17 mouse cellular contexts compared by ENCODE assay signal in the genomic region with DNA sequence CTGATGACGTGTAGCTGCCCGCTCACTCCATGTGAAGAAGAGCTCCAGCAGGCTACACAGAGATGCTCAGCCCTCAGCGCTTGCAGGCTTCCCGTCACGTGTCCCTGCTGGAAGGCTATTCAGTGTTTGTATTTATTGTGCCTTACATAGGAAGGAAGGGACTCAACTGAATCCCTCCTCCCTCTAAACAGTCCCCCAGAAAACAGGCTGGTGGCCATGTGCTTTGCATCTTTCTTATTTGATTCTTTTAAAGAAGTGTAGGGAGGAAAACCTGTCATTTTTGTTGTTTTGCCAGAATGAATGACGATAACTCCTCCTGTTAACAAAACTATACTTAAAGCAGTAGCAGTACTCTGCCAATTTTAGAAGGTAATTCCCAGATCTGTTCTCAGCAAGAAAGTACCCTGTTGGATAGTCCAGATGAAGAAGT. TPM values are rescaled to one million over a fixed set of nuclear protein-coding genes. Genes with fewer than 3 reads are reported as not detected.
DNase-seq lines count a peak whose midpoint lies in the region; ATAC-seq and TF ChIP-seq lines count a peak whose summit lies in the region.
"Had no signal": no experiment of that assay in that cellular context is flagged by ENCODE, and none has a peak within 500 bp of the region (broad histone marks: within the 10 kb centered on the region; RNA-seq: fewer than 3 reads in every experiment).

No protein-coding gene starts in this region.

- 72% methylated on average over 6 of the region's 6 CpGs for WGBS in lung, embryonic 14.5 days
- 57% methylated on average over 6 of the region's 6 CpGs for WGBS in lung, adult 2 months
- WGBS in hindbrain, embryonic 14.5 days, result 88% methylated on average over 6 of the region's 6 CpGs
- 80% methylated on average over 6 of the region's 6 CpGs for WGBS in hindbrain, postnatal 0 days

- no peak overlapping the region for H3K27ac ChIP-seq in lung, embryonic 14.5 days (ENCODE audit: low read depth)
- H3K27ac ChIP-seq in hindbrain, embryonic 14.5 days, result no peak overlapping the region
- no peak overlapping the region for H3K27ac ChIP-seq in hindbrain, postnatal 0 days
- H3K27ac ChIP-seq: gastrocnemius, adult 2 months; hindbrain, embryonic 13.5 days; limb, embryonic 13.5 days had no signal

- H3K9me3 ChIP-seq in lung, embryonic 14.5 days (ENCODE audit: low read depth, low read length), result no peaks in the 10 kb centered on the region
- H3K9me3 ChIP-seq in hindbrain, embryonic 14.5 days (ENCODE audit: control insufficient read depth, low read length), result no peaks in the 10 kb centered on the region
- no peaks in the 10 kb centered on the region for H3K9me3 ChIP-seq in hindbrain, postnatal 0 days (ENCODE audit: low read length)
- H3K9me3 ChIP-seq: hindbrain, embryonic 13.5 days; limb, embryonic 13.5 days had no signal

- no peak for TF ChIP-seq CTCF in lung, embryonic 14.5 days (IDR thresholded peaks at IDR 0.05; ENCODE audit: low read depth)
- no peak for TF ChIP-seq CTCF in lung, adult 2 months (IDR thresholded peaks at IDR 0.05; ENCODE audit: insufficient read depth, low read length)
- no peak for TF ChIP-seq CTCF in hindbrain, postnatal 0 days (IDR thresholded peaks at IDR 0.05; ENCODE audit: low read depth)

- DNase-seq in frontal cortex, postnatal 36 days (ENCODE audit: low spot score in 2 of 2), result peak; percentile 27 to 32
- DNase-seq in frontal cortex, postnatal 10 days (ENCODE audit: low spot score in 2 of 2), result no peak
- peak; percentile 57 for DNase-seq in lung, embryonic 14.5 days
- no peak for DNase-seq in lung, adult 2 months
- peak; percentile 28 for DNase-seq in lung, postnatal 14 days
- DNase-seq in right cerebral cortex, postnatal 4 days, result peak; percentile 23
- DNase-seq in hindbrain, embryonic 14.5 days (ENCODE audit: low spot score), result no peak
- DNase-seq in hindbrain, postnatal 0 days (ENCODE audit: low spot score), result no peak
- DNase-seq: adrenal gland, postnatal 10 days; B cell, adult 2 months; gastrocnemius, adult 2 months; kidney, adult 18-20 months; liver, postnatal 0 days; spleen, adult 18-20 months had no signal

- TF ChIP-seq POLR2A in lung, adult 2 months (IDR thresholded peaks at IDR 0.05; ENCODE audit: borderline replicate concordance, extremely low read depth, low read depth, low read length), result no peak

- H3K27me3 ChIP-seq in lung, embryonic 14.5 days (ENCODE audit: insufficient read depth, low read length), result no peaks in the 10 kb centered on the region
- no peaks in the 10 kb centered on the region for H3K27me3 ChIP-seq in hindbrain, embryonic 14.5 days (ENCODE audit: control insufficient read depth, insufficient read depth, low read length)
- no peaks in the 10 kb centered on the region for H3K27me3 ChIP-seq in hindbrain, postnatal 0 days (ENCODE audit: insufficient read depth, low read length)
- H3K27me3 ChIP-seq: hindbrain, embryonic 13.5 days; limb, embryonic 13.5 days had no signal

- H3K4me2 ChIP-seq in lung, embryonic 14.5 days, result no peak overlapping the region
- H3K4me2 ChIP-seq in hindbrain, embryonic 14.5 days (replicated peaks), result no peak overlapping the region
- H3K4me2 ChIP-seq in hindbrain, postnatal 0 days (ENCODE audit: low read depth, low read length), result no peak overlapping the region
- H3K4me2 ChIP-seq: hindbrain, embryonic 13.5 days; limb, embryonic 13.5 days; midbrain, embryonic 11.5 days had no signal

- no peak overlapping the region for H3K9ac ChIP-seq in lung, embryonic 14.5 days
- no peak overlapping the region for H3K9ac ChIP-seq in hindbrain, embryonic 14.5 days
- no peak overlapping the region for H3K9ac ChIP-seq in hindbrain, postnatal 0 days (replicated peaks; ENCODE audit: low read length)
- H3K9ac ChIP-seq: hindbrain, embryonic 13.5 days; limb, embryonic 13.5 days; liver, postnatal 0 days had no signal

- H3K36me3 ChIP-seq in lung, embryonic 14.5 days (ENCODE audit: insufficient read depth), result peaks cover 37% of the 10 kb centered on the region
- peaks cover 45% of the 10 kb centered on the region for H3K36me3 ChIP-seq in hindbrain, embryonic 14.5 days (replicated peaks; ENCODE audit: control insufficient read depth, insufficient read depth)
- H3K36me3 ChIP-seq in hindbrain, postnatal 0 days (ENCODE audit: insufficient read depth, low read length), result peaks cover 3% of the 10 kb centered on the region; the same call in 1 of the 2 replicates

- ATAC-seq in lung, embryonic 14.5 days (ENCODE audit: insufficient read depth), result peak; percentile 76
- ATAC-seq in hindbrain, embryonic 14.5 days (ENCODE audit: low FRiP score), result no peak
- no peak for ATAC-seq in hindbrain, postnatal 0 days
- ATAC-seq: liver, postnatal 0 days had no signal

- no peaks in the 10 kb centered on the region for H3K4me1 ChIP-seq in lung, embryonic 14.5 days (ENCODE audit: insufficient read depth)
- no peaks in the 10 kb centered on the region for H3K4me1 ChIP-seq in lung, adult 2 months (ENCODE audit: control insufficient read depth, insufficient read depth, low read length)
- peaks cover 4% of the 10 kb centered on the region; the same call in 1 of the 2 replicates for H3K4me1 ChIP-seq in hindbrain, embryonic 14.5 days (replicated peaks; ENCODE audit: control insufficient read depth, insufficient read depth, low read length)
- H3K4me1 ChIP-seq in hindbrain, postnatal 0 days (ENCODE audit: insufficient read depth, low read length), result no peaks in the 10 kb centered on the region
- H3K4me1 ChIP-seq: limb, embryonic 13.5 days had no signal

- no peak overlapping the region for H3K4me3 ChIP-seq in lung, embryonic 14.5 days (ENCODE audit: low read depth, low read length)
- H3K4me3 ChIP-seq in lung, adult 2 months (replicated peaks; ENCODE audit: extremely low read depth, low read depth, low read length), result no peak overlapping the region
- H3K4me3 ChIP-seq in hindbrain, embryonic 14.5 days (replicated peaks; ENCODE audit: low read length), result no peak overlapping the region
- no peak overlapping the region for H3K4me3 ChIP-seq in hindbrain, postnatal 0 days (ENCODE audit: low read length)
- H3K4me3 ChIP-seq: gastrocnemius, adult 2 months; hindbrain, embryonic 13.5 days; limb, embryonic 13.5 days had no signal

RNA-seq across cellular contexts. Expression of a gene that starts 43.7 kb away (rescaled TPM):
- polyA plus RNA-seq in lung, embryonic 14.5 days (2014; fragmentation: Nextera tagmentation; extraction: Ambion mirVana), result 181 and 185 TPM in 2 replicates
- 98.2 and 101 TPM in 2 replicates for polyA plus RNA-seq in lung, adult 2 months (2012; rRNA removed)
- polyA plus RNA-seq in hindbrain, embryonic 14.5 days (2014; fragmentation: Nextera tagmentation; extraction: Ambion mirVana), result 181 and 197 TPM in 2 replicates
- 74.0 and 78.5 TPM in 2 replicates for total RNA-seq in hindbrain, postnatal 0 days (2014; rRNA removed)
- 220 and 221 TPM in 2 replicates for polyA plus RNA-seq in hindbrain, postnatal 0 days (2015; fragmentation: Nextera tagmentation; extraction: Ambion mirVana)

Comparison
In these comparisons a context has a peak if more than half of its experiments do, and no peak if none do; other contexts are left out.
1. DNase-seq: peak in frontal cortex, postnatal 36 days (2 of 2), lung, embryonic 14.5 days (single experiment), lung, postnatal 14 days (single experiment) and right cerebral cortex, postnatal 4 days (single experiment); none in frontal cortex, postnatal 10 days (0 of 2), lung, adult 2 months (single experiment), hindbrain, embryonic 14.5 days (single experiment) and hindbrain, postnatal 0 days (single experiment).